Mouse (Mus musculus) forebrain, embryonic 15.5 days (tissue): ENCODE results near the gene Abcc12. TPM values are rescaled to one million over a fixed set of nuclear protein-coding genes. Genes with fewer than 3 reads are reported as not detected.
A peak's percentile ranks its signal among the peaks of the same experiment; 100 is the strongest.

Experiments used
- ATAC-seq: fragments of 200-750 bp; cut with Nextera tagmentation; replicated peaks from 2 replicates; pipeline ENCODE4 v1.8.0; 2017; ENCODE audit warnings: mild to moderate bottlenecking, moderate TSS enrichment, moderate library complexity
- H3K27ac ChIP-seq: fragments of 300-500 bp; sonication (generic); replicated peaks from 2 replicates; pipeline ENCODE4 v1.5.1; 2015; ENCODE audit warnings: mild to moderate bottlenecking, inconsistent platforms
- H3K27me3 ChIP-seq: fragments of 300-500 bp; sonication (generic); 2 replicates; pipeline ENCODE4 v1.6.1; 2015; ENCODE audit warnings: inconsistent platforms
- H3K36me3 ChIP-seq: fragments of 300-500 bp; sonication (generic); 2 replicates; pipeline ENCODE4 v1.6.1; 2015; ENCODE audit warnings: mild to moderate bottlenecking, inconsistent platforms
- H3K4me1 ChIP-seq: fragments of 300-500 bp; sonication (generic); 2 replicates; pipeline ENCODE4 v1.6.1; 2015; ENCODE audit warnings: inconsistent platforms
- H3K4me2 ChIP-seq: fragments of 300-500 bp; sonication (generic); replicated peaks from 2 replicates; pipeline ENCODE4 v1.6.1; 2015; ENCODE audit warnings: mild to moderate bottlenecking, inconsistent platforms
- H3K4me3 ChIP-seq: fragments of 300-500 bp; sonication (generic); 2 replicates; pipeline ENCODE4 v1.5.1; 2015; ENCODE audit warnings: mild to moderate bottlenecking, inconsistent platforms
- H3K9ac ChIP-seq: fragments of 300-500 bp; sonication (generic); replicated peaks from 2 replicates; pipeline ENCODE4 v1.6.1; 2015; ENCODE audit warnings: mild to moderate bottlenecking, inconsistent platforms
- H3K9me3 ChIP-seq: fragments of 300-500 bp; sonication (generic); 2 replicates; pipeline ENCODE4 v1.6.1; 2016; ENCODE audit warnings: inconsistent platforms
- WGBS: fragments of 180-500 bp; shearing (Covaris S2); methylation state at CpG from one replicate; pipeline ENCODE4 v1.1.7; 2015; ENCODE audit warnings: mixed read lengths; 5-methylcytosine and 5-hydroxymethylcytosine counted together
- polyA plus RNA-seq: library from polyadenylated mRNA; unstranded; fragments of >200 nt; fragmentation: Nextera tagmentation; extraction: Ambion mirVana; gene quantifications from 2 replicates; pipeline ENCODE4 v1.2.1, GENCODE M21; 2015

The Abcc12 gene
- polyA plus RNA-seq, 1 experiment from 2014 or later = 0.23 TPM

GRCm38 (mm10) chr8:86484244-86484643 is 96.2 kb downstream of the Abcc12 start:
- Histone ChIP-seq H3K4me1 (no peaks in the 10 kb centered on the region), H3K36me3 (no peaks in the 10 kb centered on the region), H3K4me2 (no peak overlapping the region), H3K9me3 (no peaks in the 10 kb centered on the region), H3K9ac (no peak overlapping the region), H3K4me3 (no peak overlapping the region), H3K27me3 (no peaks in the 10 kb centered on the region), H3K27ac (no peak overlapping the region)
- ATAC-seq = no peak

DNA sequence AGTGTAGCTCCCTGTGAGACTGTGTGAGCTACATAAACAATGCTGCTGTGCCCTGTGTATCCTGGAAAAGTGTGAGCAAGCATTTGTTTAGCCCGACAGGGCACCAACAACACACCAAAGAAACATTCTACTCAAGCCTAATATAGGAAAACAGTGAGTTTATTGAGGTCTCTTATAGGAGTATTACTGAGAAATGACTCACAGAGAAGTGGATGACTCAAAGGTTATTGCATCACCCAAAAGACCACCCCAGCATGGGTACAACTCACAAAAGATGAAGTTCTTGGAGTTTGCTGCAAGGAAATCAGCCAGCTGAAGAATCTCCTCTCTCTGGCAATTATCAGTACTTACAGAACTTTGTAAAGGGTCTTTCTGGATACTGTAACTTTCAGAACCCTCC is 98.4 kb downstream of the Abcc12 start:
- no peak overlapping the region for H3K27ac ChIP-seq
- 77% methylated on average over 1 of the region's 1 CpGs for WGBS
- no peak overlapping the region for H3K4me3 ChIP-seq
- no peaks in the 10 kb centered on the region for H3K9me3 ChIP-seq
- no peak for ATAC-seq
- H3K4me2 ChIP-seq = no peak overlapping the region
- H3K9ac ChIP-seq = no peak overlapping the region
- H3K27me3 ChIP-seq = no peaks in the 10 kb centered on the region
- no peaks in the 10 kb centered on the region for H3K4me1 ChIP-seq
- H3K36me3 ChIP-seq = no peaks in the 10 kb centered on the region

DNA sequence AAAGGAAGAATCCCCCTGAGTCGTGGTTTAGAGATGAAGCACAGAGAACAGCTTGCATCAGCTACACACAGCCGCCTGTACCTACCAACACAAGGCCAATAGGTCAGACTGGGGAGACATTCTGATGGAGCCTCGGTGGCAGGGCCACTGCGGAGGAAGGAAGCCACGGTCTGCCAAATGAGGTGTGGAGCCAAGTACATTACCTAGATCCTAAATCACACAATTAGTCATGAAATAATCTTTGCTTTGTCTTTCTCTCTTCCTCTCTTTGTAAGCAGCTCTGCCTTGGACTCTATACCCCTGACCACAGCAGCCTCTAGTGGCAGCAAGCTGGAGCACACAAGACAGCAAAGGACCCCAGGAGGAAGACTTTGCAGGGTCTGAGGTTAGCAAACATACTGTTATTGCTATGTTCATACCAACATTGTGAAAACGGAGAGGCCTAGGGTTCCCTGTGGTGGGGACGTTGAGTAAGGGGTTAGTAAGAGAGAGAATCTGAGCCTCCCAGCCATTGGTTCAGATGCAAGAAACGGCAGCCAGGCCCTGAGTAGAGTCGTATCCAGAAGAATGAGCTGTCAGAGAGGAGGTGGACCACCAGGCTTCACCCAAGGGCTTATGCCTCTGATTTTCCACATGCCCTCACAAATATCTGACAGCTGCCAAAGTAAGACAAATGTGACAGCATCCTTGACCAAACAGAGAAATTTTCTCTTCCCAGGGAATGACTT is 104.6 kb downstream of the Abcc12 start:
- Histone ChIP-seq H3K36me3 (no peaks in the 10 kb centered on the region), H3K4me1 (peaks cover 3% of the 10 kb centered on the region), H3K9ac (no peak overlapping the region), H3K9me3 (no peaks in the 10 kb centered on the region), H3K27ac (peak overlapping the region; percentile 44; the same call in 1 of the 2 replicates), H3K4me3 (no peak overlapping the region), H3K4me2 (no peak overlapping the region), H3K27me3 (no peaks in the 10 kb centered on the region)
- WGBS = 64% methylated on average over 9 of the region's 9 CpGs
- ATAC-seq = peak; percentile 90

GRCm38 (mm10) chr8:86474461-86474860 is 106.0 kb downstream of the Abcc12 start:
- Histone ChIP-seq H3K27me3 (no peaks in the 10 kb centered on the region), H3K4me1 (peaks cover 7% of the 10 kb centered on the region), H3K9ac (no peak overlapping the region), H3K27ac (no peak overlapping the region), H3K4me2 (no peak overlapping the region), H3K36me3 (no peaks in the 10 kb centered on the region), H3K9me3 (no peaks in the 10 kb centered on the region), H3K4me3 (no peak overlapping the region)
- no peak for ATAC-seq
- WGBS = 97% methylated on average over 4 of the region's 4 CpGs

GRCm38 (mm10) chr8:86473121-86473520 is 107.4 kb downstream of the Abcc12 start:
- Histone ChIP-seq H3K27me3 (no peaks in the 10 kb centered on the region), H3K9me3 (0 out of 2 replicates have a peak, but pooled peaks cover 1% of the 10 kb centered on the region)
- no peak for ATAC-seq

GRCm38 (mm10) chr8:86470717-86471116 is 109.8 kb downstream of the Abcc12 start:
- Histone ChIP-seq H3K27me3 (no peaks in the 10 kb centered on the region), H3K9ac (no peak overlapping the region), H3K4me3 (no peak overlapping the region), H3K4me1 (peaks cover 7% of the 10 kb centered on the region), H3K27ac (0 out of 2 replicates have a peak overlapping the region, but pooled peaks have one; percentile 8), H3K36me3 (no peaks in the 10 kb centered on the region), H3K4me2 (no peak overlapping the region), H3K9me3 (0 out of 2 replicates have a peak, but pooled peaks cover 7% of the 10 kb centered on the region)
- ATAC-seq = no peak
- WGBS = 89% methylated on average over 2 of the region's 2 CpGs

More at GRCm38 (mm10) chr8:86473121-86473520, 107.4 kb downstream of the Abcc12 start:
- WGBS = 56% methylated on average over 6 of the region's 6 CpGs
- Histone ChIP-seq H3K4me1 (peaks cover 7% of the 10 kb centered on the region), H3K36me3 (no peaks in the 10 kb centered on the region), H3K4me3 (no peak overlapping the region), H3K4me2 (no peak overlapping the region), H3K9ac (no peak overlapping the region), H3K27ac (0 out of 2 replicates have a peak overlapping the region, but pooled peaks have one; percentile 17)

GRCm38 (mm10) chr8:86463215-86463614 is 117.3 kb downstream of the Abcc12 start:
- Histone ChIP-seq H3K27me3 (no peaks in the 10 kb centered on the region), H3K4me3 (no peak overlapping the region), H3K9me3 (0 out of 2 replicates have a peak, but pooled peaks cover 7% of the 10 kb centered on the region), H3K36me3 (no peaks in the 10 kb centered on the region), H3K4me1 (no peaks in the 10 kb centered on the region; the same call in 1 of the 2 replicates), H3K4me2 (no peak overlapping the region), H3K27ac (no peak overlapping the region), H3K9ac (no peak overlapping the region)
- ATAC-seq = no peak
- 96% methylated on average over 2 of the region's 2 CpGs for WGBS

GRCm38 (mm10) chr8:86460372-86460771 is 120.1 kb downstream of the Abcc12 start:
- Histone ChIP-seq H3K27ac (peak overlapping the region; percentile 52; the same call in 1 of the 2 replicates), H3K27me3 (no peaks in the 10 kb centered on the region), H3K4me2 (no peak overlapping the region), H3K36me3 (no peaks in the 10 kb centered on the region), H3K9me3 (no peaks in the 10 kb centered on the region), H3K9ac (no peak overlapping the region), H3K4me3 (no peak overlapping the region), H3K4me1 (no peaks in the 10 kb centered on the region; the same call in 1 of the 2 replicates)
- peak; percentile 55; the same call in 1 of the 2 replicates for ATAC-seq
- 72% methylated on average over 5 of the region's 5 CpGs for WGBS

DNA sequence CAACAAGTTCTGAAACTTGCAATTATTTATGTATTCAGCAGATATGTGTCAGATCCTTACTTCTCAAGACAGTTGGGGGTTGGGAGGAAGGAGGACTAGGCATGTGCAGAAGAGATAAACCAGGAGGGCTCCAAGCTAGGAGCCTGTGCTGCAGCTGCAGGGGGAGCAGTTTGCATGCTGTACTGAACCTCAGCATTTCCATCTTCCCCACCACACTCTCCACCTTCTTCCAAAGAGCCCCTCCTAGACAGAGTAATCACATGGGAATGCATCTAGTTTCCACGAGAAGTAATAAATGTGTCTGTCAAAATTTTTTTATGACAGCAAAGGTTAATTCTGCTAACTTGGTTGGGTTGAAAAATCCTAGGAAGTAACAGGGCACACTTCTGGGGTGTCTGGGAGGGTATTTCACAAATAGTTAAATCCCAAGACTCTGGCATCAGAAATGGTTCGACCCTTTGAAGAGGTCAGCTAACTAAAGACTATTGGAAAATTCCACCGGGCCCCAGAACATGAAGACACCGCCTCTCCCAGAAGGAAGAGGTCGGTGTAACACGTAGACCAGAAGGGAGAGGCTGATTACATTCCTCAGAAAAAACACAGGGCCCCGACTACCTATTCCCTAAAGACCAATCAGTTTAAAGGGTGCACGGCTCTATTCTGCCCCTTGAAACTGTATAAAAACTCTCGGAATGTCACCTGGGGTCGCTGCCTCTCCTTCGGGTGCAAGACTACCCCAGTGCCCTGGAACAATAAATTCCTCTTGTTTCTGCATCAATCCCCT is 126.6 kb downstream of the Abcc12 start:
- H3K4me2 ChIP-seq = no peak overlapping the region
- H3K9ac ChIP-seq = no peak overlapping the region
- WGBS = 92% methylated on average over 11 of the region's 11 CpGs
- no peak overlapping the region for H3K4me3 ChIP-seq
- no peak for ATAC-seq
- no peak overlapping the region for H3K27ac ChIP-seq
- no peaks in the 10 kb centered on the region for H3K27me3 ChIP-seq
- no peaks in the 10 kb centered on the region for H3K9me3 ChIP-seq
- no peaks in the 10 kb centered on the region for H3K36me3 ChIP-seq
- H3K4me1 ChIP-seq = no peaks in the 10 kb centered on the region

DNA sequence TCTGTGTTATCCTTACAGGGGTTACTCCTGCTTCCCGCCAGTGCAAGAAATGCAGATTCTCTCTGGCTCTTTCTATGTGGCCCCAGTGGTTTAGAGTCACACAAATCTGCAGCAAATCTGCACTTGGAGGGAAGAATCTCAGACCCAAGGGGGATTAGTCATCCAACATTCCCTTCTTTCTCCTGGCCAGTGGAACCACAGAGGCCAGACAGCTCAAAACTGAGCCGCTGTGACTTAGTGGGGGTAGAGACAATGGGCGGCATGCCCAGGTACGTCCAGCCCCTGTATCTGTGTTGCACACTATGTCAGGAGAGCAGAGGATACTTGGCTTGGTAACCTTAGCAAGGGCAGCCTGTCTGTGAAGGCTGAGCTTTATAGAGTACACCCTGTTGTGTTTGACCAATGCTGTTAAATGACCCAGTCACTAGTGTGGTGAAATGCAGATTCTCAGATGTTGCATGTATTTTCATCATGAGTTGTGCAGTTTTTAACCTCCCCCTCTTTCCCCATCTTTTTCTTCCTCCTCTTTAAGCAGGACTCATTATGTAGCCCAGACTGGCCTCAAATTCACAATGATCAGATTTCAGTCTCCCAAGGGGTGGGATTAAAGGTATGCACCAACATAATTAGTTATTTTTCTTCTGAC is 130.5 kb downstream of the Abcc12 start:
- H3K4me3 ChIP-seq = no peak overlapping the region
- H3K9ac ChIP-seq = no peak overlapping the region
- ATAC-seq = no peak
- no peaks in the 10 kb centered on the region for H3K9me3 ChIP-seq
- H3K27me3 ChIP-seq = no peaks in the 10 kb centered on the region
- H3K4me2 ChIP-seq = no peak overlapping the region
- 94% methylated on average over 4 of the region's 4 CpGs for WGBS
- H3K36me3 ChIP-seq = no peaks in the 10 kb centered on the region
- no peaks in the 10 kb centered on the region for H3K4me1 ChIP-seq
- H3K27ac ChIP-seq = no peak overlapping the region

DNA sequence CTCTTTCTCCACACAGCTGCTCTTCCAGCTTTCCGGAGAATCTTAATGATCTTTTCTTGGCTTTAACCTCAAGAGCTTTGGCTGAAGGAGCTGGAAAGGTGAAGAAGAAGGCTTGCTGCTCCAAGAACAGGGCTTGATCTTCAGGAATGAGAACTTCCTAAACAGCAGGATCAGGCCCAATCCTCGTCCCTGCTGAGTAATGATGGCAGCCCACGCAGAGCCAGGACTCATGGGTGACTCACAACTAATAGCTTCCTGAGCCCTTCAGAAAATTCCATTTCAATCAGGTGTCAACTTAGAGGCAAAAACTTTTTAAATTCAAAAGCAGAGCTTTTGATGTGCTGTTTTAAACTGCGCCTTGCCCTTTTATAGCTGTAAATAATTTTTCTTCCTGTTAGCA is 135.0 kb downstream of the Abcc12 start:
- H3K36me3 ChIP-seq = no peaks in the 10 kb centered on the region
- no peak overlapping the region for H3K4me3 ChIP-seq
- H3K9me3 ChIP-seq = no peaks in the 10 kb centered on the region
- H3K27ac ChIP-seq = no peak overlapping the region
- 91% methylated on average over 4 of the region's 4 CpGs for WGBS
- H3K27me3 ChIP-seq = no peaks in the 10 kb centered on the region
- no peak for ATAC-seq
- no peak overlapping the region for H3K9ac ChIP-seq
- H3K4me2 ChIP-seq = no peak overlapping the region
- no peaks in the 10 kb centered on the region for H3K4me1 ChIP-seq

DNA sequence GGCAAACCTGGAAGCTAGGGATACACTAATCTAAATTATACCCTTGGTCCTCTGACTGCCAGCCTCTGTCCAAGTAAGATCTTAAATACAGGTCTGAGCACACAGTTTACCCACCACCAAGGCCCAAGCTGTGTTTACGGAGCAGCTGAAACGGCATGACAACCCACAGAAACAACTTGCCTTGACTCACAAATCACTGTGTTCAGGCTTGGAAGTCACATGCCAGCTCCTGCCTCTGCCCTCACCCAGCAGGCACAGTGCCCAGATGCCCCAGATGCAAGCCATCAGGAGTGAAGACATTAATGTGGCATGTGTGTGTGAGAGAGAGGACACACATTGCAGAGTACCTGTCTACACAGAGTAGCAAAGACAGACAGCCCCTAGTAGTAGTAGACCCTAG is 136.7 kb downstream of the Abcc12 start:
- no peak overlapping the region for H3K4me3 ChIP-seq
- no peaks in the 10 kb centered on the region for H3K36me3 ChIP-seq
- H3K4me1 ChIP-seq = peaks cover 10% of the 10 kb centered on the region
- ATAC-seq = no peak
- no peaks in the 10 kb centered on the region for H3K9me3 ChIP-seq
- WGBS = 66% methylated on average over 2 of the region's 2 CpGs
- no peak overlapping the region for H3K4me2 ChIP-seq
- H3K27me3 ChIP-seq = no peaks in the 10 kb centered on the region
- H3K27ac ChIP-seq = no peak overlapping the region
- H3K9ac ChIP-seq = no peak overlapping the region
